Mouse (Mus musculus) inflammation-experienced regulatory T-cells, adult 16 weeks (primary cell): ENCODE data around the gene Qdpr. TPM values are rescaled to one million over a fixed set of nuclear protein-coding genes. Genes with fewer than 3 reads are reported as not detected.

Experiments
- polyA plus RNA-seq: library from polyadenylated mRNA; unstranded; fragments of 100-300 nt; shearing (Covaris generic); gene quantifications from one replicate; pipeline ENCODE4 v1.2.1, GENCODE M21; 2017

Gene Qdpr
- polyA plus RNA-seq, result 110 TPM

GRCm38 (mm10) chr5:45449831-45450716 lies at the start of gene Qdpr:
Gene Qdpr (minus strand): TSS chr5:45450236.

DNA sequence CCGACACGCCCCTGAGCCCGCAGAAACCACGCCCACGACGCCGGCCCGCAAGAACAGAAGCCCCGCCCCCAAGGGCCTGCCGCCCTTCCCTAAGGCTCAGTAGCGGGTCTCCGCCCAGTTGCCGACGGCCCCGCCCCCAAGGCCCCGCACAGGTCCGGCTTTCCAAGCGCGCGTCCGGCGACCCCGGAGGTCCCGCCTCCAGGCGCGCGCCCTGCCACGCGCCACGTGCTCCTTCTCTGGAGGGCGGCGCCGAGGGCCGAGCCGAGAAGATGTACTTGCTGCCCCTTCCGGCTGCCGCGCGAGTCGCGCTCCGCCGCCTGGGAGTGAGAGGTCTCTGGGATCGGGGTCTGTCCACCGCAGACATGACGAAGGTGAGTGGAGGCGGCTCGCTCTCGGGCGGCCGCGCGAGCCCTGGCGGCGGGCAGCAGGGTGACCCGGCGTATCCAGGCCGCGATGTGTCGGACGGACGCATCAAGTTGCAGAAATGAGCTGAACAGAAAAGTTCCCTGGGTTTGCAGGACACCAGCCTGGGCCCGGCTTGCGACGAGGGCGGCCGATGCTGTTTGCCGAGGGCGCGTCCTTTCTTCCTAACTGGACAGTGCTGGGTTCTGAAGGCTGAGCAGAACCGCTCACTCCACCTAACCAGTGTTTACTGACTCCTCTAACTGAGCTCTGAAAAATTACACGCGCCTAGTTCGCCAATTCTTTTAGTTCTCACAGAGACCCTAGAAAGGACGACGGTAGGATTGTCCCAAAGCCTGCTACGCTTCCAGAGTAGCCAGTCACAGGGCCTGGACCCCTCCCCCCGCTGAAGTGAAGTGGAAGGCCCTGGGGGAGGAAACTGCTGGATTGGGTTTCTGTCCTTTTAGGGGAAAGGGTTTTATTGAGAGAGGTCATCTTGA lies 43.4 kb upstream of the Qdpr start, which contains the start of gene Lap3:
TSS of gene Lap3 (plus strand) at position 184 of the 902 bp plus-strand sequence.

DNA sequence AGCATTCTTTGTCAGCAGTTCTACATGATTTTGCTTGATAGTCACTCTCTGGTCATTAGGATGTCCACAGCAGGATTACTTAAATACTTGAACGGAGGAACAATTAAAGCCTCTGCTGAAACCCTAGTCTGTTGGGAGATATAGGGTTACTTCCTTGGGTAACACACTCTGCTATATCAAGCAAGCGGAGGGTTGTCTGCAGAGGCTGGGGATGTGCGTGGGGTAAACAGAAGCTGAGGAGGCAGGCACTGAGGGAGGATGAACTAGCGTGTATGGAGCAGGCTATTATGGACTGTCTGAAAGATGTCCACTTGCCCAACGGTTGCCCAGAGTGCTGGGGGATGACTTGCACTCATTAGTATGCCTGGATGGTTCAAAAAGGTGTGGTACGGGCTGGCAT lies 3.4 kb upstream of the Qdpr start, which contains the start of gene Clrn2:
TSS of gene Clrn2 (plus strand) at position 301 of the 400 bp plus-strand sequence.

Other genes with a start within 250 kb of the Qdpr start
- gene Clrn2, start 3.5 kb upstream of the Qdpr start, polyA plus RNA-seq, result not detected
- gene Lap3, start 43.1 kb upstream of the Qdpr start, polyA plus RNA-seq, result 35.3 TPM
- gene Med28, start 70.0 kb upstream of the Qdpr start, polyA plus RNA-seq, result 309 TPM
- 0.06 TPM for gene Fam184b, start 189.4 kb upstream of the Qdpr start, polyA plus RNA-seq
- 8.1 TPM for gene Ncapg, start 219.7 kb upstream of the Qdpr start, polyA plus RNA-seq